Mouse (Mus musculus): Measurements from ENCODE around the gene Gm28553. TPM values are rescaled to one million over a fixed set of nuclear protein-coding genes. Genes with fewer than 3 reads are reported as not detected.
"Not testable (repeated sequence)": the region's sequence is repeated elsewhere in the genome, so short reads cannot be mapped to it uniquely, and the experiment has no call there.

Gene Gm28553
- total RNA-seq (2012; rRNA removed) (not detected in 2 replicates), total RNA-seq (2014; rRNA removed) (not detected in 2 replicates), polyA plus RNA-seq (2012; ENCODE audit: insufficient read length, low read depth) (not detected in 2 replicates)

- H3K9ac ChIP-seq (ENCODE audit: insufficient read depth, low read depth); H3K4me2 ChIP-seq (ENCODE audit: insufficient read depth, low read depth, poor library complexity, severe bottlenecking); DNase-seq (ENCODE audit: extremely low read depth); dilution Hi-C loops (cut with MboI; ENCODE audit: extremely low pct_ligation_motif_present, extremely low pct_unique_long_range_greater_than_20kb, low sequenced_read_pairs); H3K4me1 ChIP-seq (ENCODE audit: control insufficient read depth in 1 of 2, insufficient read depth in 2 of 2); H3K36me3 ChIP-seq (replicated peaks in 1 of 2; ENCODE audit: control insufficient read depth in 1 of 2, insufficient read depth in 1 of 2, low read length in 1 of 2); H3K27me3 ChIP-seq (replicated peaks); H3K4me3 ChIP-seq (replicated peaks in 1 of 3; ENCODE audit: low read depth in 2 of 3, low read length in 2 of 3, poor library complexity in 1 of 3); H3K9me3 ChIP-seq (replicated peaks; ENCODE audit: low read length); H3K27ac ChIP-seq (ENCODE audit: insufficient read depth, low read depth); H3K79me2 ChIP-seq (replicated peaks; ENCODE audit: control insufficient read depth, extremely low read depth, insufficient read depth, poor library complexity, severe bottlenecking); in situ Hi-C loops (cut with MboI; ENCODE audit: low pct_ligation_motif_present, low pct_unique_long_range_greater_than_20kb, low sequenced_read_pairs): not testable (repeated sequence)
Measured at GRCm38 (mm10) chrY:48856197-48856596, at the start of gene Gm28553. Gene Gm28553, plus strand, starts transcription at chrY:48856497.
